Comparison of ENCODE assay signal across 9 mouse cellular contexts in genomic region chr10:62216595-62216994, GRCm38 (mm10). TPM values are rescaled to one million over a fixed set of nuclear protein-coding genes. Genes with fewer than 3 reads are reported as not detected.
DNase-seq lines count a peak whose midpoint lies in the region; ATAC-seq lines count a peak whose summit lies in the region.
"Had no signal": no experiment of that assay in that cellular context is flagged by ENCODE, and none has a peak within 500 bp of the region (broad histone marks: within the 10 kb centered on the region; RNA-seq: fewer than 3 reads in every experiment).

No protein-coding gene starts in this region.

- no peak overlapping the region for H3K4me3 ChIP-seq in embryonic facial prominence, embryonic 13.5 days
- H3K4me3 ChIP-seq in intestine, embryonic 16.5 days (ENCODE audit: low read length): no peak overlapping the region
- H3K4me3 ChIP-seq: limb, embryonic 12.5 days had no signal

- H3K27ac ChIP-seq in embryonic facial prominence, embryonic 13.5 days: peak overlapping the region; percentile 33; the same call in 1 of the 2 replicates
- H3K27ac ChIP-seq in intestine, embryonic 16.5 days (ENCODE audit: low read length): peak overlapping the region; percentile 97; the same call in 1 of the 2 replicates
- H3K27ac ChIP-seq: limb, embryonic 12.5 days had no signal

- no peaks in the 10 kb centered on the region for H3K36me3 ChIP-seq in embryonic facial prominence, embryonic 13.5 days
- no peaks in the 10 kb centered on the region for H3K36me3 ChIP-seq in intestine, embryonic 16.5 days (ENCODE audit: control insufficient read depth, insufficient read depth, low read length)
- H3K36me3 ChIP-seq: limb, embryonic 12.5 days had no signal

- no peak overlapping the region for H3K4me2 ChIP-seq in embryonic facial prominence, embryonic 13.5 days
- no peak overlapping the region for H3K4me2 ChIP-seq in intestine, embryonic 16.5 days (ENCODE audit: low read depth, low read length)
- H3K4me2 ChIP-seq: limb, embryonic 12.5 days had no signal

- peak; percentile 49 for DNase-seq in ovary, adult 18-20 months (ENCODE audit: low spot score)
- no peak for DNase-seq in ovary, postnatal 36 days (ENCODE audit: low spot score)
- DNase-seq in mesoderm, embryonic 11.5 days (ENCODE audit: low read depth, low spot score): peak; percentile 37
- no peak for DNase-seq in adipocyte (ENCODE audit: low spot score)
- DNase-seq in layer of hippocampus, adult 9-11 months: no peak
- DNase-seq in thymus, postnatal 36 days: no peak

- no peaks in the 10 kb centered on the region for H3K27me3 ChIP-seq in embryonic facial prominence, embryonic 13.5 days
- no peaks in the 10 kb centered on the region for H3K27me3 ChIP-seq in intestine, embryonic 16.5 days (replicated peaks; ENCODE audit: control insufficient read depth, insufficient read depth, low read length)
- H3K27me3 ChIP-seq: limb, embryonic 12.5 days had no signal

- ATAC-seq in embryonic facial prominence, embryonic 13.5 days (ENCODE audit: insufficient number of reproducible peaks, insufficient read depth, low FRiP score, low TSS enrichment, low read depth): no peak
- no peak for ATAC-seq in intestine, embryonic 16.5 days

- H3K9me3 ChIP-seq in embryonic facial prominence, embryonic 13.5 days: no peaks in the 10 kb centered on the region
- no peaks in the 10 kb centered on the region for H3K9me3 ChIP-seq in intestine, embryonic 16.5 days (ENCODE audit: control insufficient read depth, low read length)
- H3K9me3 ChIP-seq: limb, embryonic 12.5 days had no signal

- H3K9ac ChIP-seq in embryonic facial prominence, embryonic 13.5 days: no peak overlapping the region
- H3K9ac ChIP-seq in intestine, embryonic 16.5 days (ENCODE audit: low read depth, low read length): no peak overlapping the region; the same call in 1 of the 2 replicates
- H3K9ac ChIP-seq: limb, embryonic 12.5 days had no signal

- H3K4me1 ChIP-seq in embryonic facial prominence, embryonic 13.5 days: 0 out of 2 replicates have a peak, but pooled peaks cover 2% of the 10 kb centered on the region
- H3K4me1 ChIP-seq in intestine, embryonic 16.5 days (ENCODE audit: control insufficient read depth, insufficient read depth, low read length): peaks cover 31% of the 10 kb centered on the region
- H3K4me1 ChIP-seq: limb, embryonic 12.5 days had no signal

- 54% methylated on average over 5 of the region's 5 CpGs for WGBS in embryonic facial prominence, embryonic 13.5 days
- WGBS in intestine, embryonic 16.5 days: 47% methylated on average over 5 of the region's 5 CpGs

RNA-seq across cellular contexts. Expression of gene Tspan15, which starts 14.5 kb away (rescaled TPM):
- polyA plus RNA-seq in embryonic facial prominence, embryonic 13.5 days (2015; fragmentation: Nextera tagmentation; extraction: Ambion mirVana): 9.8 and 11.3 TPM in 2 replicates
- 86.3 and 92.1 TPM in 2 replicates for polyA plus RNA-seq in intestine, embryonic 16.5 days (2015; fragmentation: Nextera tagmentation; extraction: Ambion mirVana)

RNA-seq across cellular contexts. Expression of gene Tacr2, which starts 35.6 kb away (rescaled TPM):
- polyA plus RNA-seq in embryonic facial prominence, embryonic 13.5 days (2015; fragmentation: Nextera tagmentation; extraction: Ambion mirVana): not detected in 2 replicates
- polyA plus RNA-seq in intestine, embryonic 16.5 days (2015; fragmentation: Nextera tagmentation; extraction: Ambion mirVana): 0.98 and 1.2 TPM in 2 replicates
- polyA plus RNA-seq: limb, embryonic 12.5 days had no signal

Comparison
In these comparisons a context has a peak if more than half of its experiments do, and no peak if none do; other contexts are left out.
1. DNase-seq: peak in ovary, adult 18-20 months (single experiment) and mesoderm, embryonic 11.5 days (single experiment); none in ovary, postnatal 36 days (single experiment), adipocyte (single experiment), layer of hippocampus, adult 9-11 months (single experiment) and thymus, postnatal 36 days (0 of 2).